Mouse (Mus musculus) stomach, postnatal 0 days (tissue): ENCODE measurements around the gene Cfi.

Experiments
- CTCF ChIP-seq: IDR thresholded peaks from 2 replicates; pipeline ENCODE4 v1.5.1; 2016; ENCODE audit warnings: antibody characterized with exemption, low read depth, mild to moderate bottlenecking, moderate library complexity
- EP300 ChIP-seq: optimal IDR thresholded peaks from 2 replicates; pipeline ENCODE3; 2016; ENCODE audit warnings: antibody characterized with exemption

DNA sequence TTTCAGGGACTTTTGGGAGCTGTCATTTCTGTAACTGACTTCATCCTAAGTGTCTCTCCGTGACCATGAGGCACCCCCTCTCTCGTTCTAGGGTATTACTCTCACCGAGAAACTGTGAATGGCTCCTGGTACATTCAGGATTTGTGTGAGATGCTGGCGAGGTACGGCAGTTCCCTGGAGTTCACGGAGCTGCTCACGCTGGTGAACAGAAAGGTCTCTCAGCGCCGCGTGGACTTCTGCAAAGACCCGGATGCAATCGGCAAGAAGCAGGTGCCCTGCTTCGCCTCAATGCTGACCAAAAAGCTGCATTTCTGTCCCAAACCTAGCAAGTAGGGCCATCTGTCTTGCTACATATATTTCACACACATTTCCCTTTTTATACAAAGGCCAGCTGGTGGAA, 77.6 kb downstream of the Cfi start:
- no peak for TF ChIP-seq CTCF
- no peak for TF ChIP-seq EP300
